Mouse (Mus musculus) megakaryocyte, embryonic 14.5 days (primary cell): ENCODE results near the gene Pde4d. TPM values are rescaled to one million over a fixed set of nuclear protein-coding genes. Genes with fewer than 3 reads are reported as not detected.

ENCODE experiments used
- H3K27me3 ChIP-seq: replicated peaks from 2 replicates; pipeline ENCODE3; 2012; ENCODE audit warnings: inconsistent platforms
- H3K36me3 ChIP-seq: replicated peaks from 2 replicates; pipeline ENCODE3; 2012; ENCODE audit warnings: low read length, inconsistent platforms, mixed read lengths
- H3K4me1 ChIP-seq: 2 replicates; pipeline ENCODE4 v1.6.1; 2012; ENCODE audit warnings: inconsistent platforms
- H3K4me3 ChIP-seq: replicated peaks from 2 replicates; pipeline ENCODE3; 2012; ENCODE audit warnings: moderate library complexity, mild to moderate bottlenecking, inconsistent platforms
- H3K9me3 ChIP-seq: 2 replicates; pipeline ENCODE4 v1.6.1; 2012; ENCODE audit warnings: inconsistent platforms
- FLI1 ChIP-seq: IDR thresholded peaks from 2 replicates; pipeline ENCODE4 v1.6.1; 2012; ENCODE audit warnings: low read length, inconsistent platforms, mixed read lengths
- GATA1 ChIP-seq: IDR thresholded peaks from 3 replicates; pipeline ENCODE4 v1.6.1; 2012; ENCODE audit warnings: mixed read lengths, low read length, inconsistent platforms, borderline replicate concordance
- polyA plus RNA-seq: library from polyadenylated mRNA; stranded (reverse); fragments of >175 nt; gene quantifications from 2 replicates; pipeline ENCODE4 v1.2.3, GENCODE M21; 2012; ENCODE audit warnings: low replicate concordance; ENCODE audit not compliant: insufficient read depth

Pde4d gene
- polyA plus RNA-seq, 1 experiment: 2.8 TPM

- Histone ChIP-seq H3K27me3 (peaks cover 4% of the 10 kb centered on the region), H3K36me3 (no peaks in the 10 kb centered on the region), H3K4me1 (no peaks in the 10 kb centered on the region), H3K4me3 (no peak overlapping the region), H3K9me3 (no peaks in the 10 kb centered on the region)
- no peak for TF ChIP-seq FLI1
- no peak for TF ChIP-seq GATA1
These were observed 375.8 kb downstream of the Pde4d start for GRCm38 (mm10) chr13:108825501-108825900.

- TF ChIP-seq GATA1: no peak
- TF ChIP-seq FLI1: no peak
- 0 out of 2 replicates have a peak, but pooled peaks cover 3% of the 10 kb centered on the region for H3K4me1 ChIP-seq
- H3K9me3 ChIP-seq: no peaks in the 10 kb centered on the region
- H3K36me3 ChIP-seq: no peaks in the 10 kb centered on the region
- H3K27me3 ChIP-seq: peaks cover 2% of the 10 kb centered on the region
- H3K4me3 ChIP-seq: no peak overlapping the region
These were observed 384.4 kb downstream of the Pde4d start for GRCm38 (mm10) chr13:108834197-108834596.

- Histone ChIP-seq H3K4me1 (0 out of 2 replicates have a peak, but pooled peaks cover 3% of the 10 kb centered on the region), H3K36me3 (no peaks in the 10 kb centered on the region), H3K9me3 (no peaks in the 10 kb centered on the region), H3K4me3 (no peak overlapping the region), H3K27me3 (peaks cover 2% of the 10 kb centered on the region)
- TF ChIP-seq GATA1 (no peak), FLI1 (no peak)
These were observed 386.6 kb downstream of the Pde4d start for GRCm38 (mm10) chr13:108836314-108836713.

GRCm38 (mm10) chr13:108839142-108839541 is 389.4 kb downstream of the Pde4d start:
- no peaks in the 10 kb centered on the region for H3K9me3 ChIP-seq
- peaks cover 1% of the 10 kb centered on the region for H3K27me3 ChIP-seq
- H3K4me3 ChIP-seq: no peak overlapping the region
- H3K4me1 ChIP-seq: 0 out of 2 replicates have a peak, but pooled peaks cover 2% of the 10 kb centered on the region
- no peaks in the 10 kb centered on the region for H3K36me3 ChIP-seq
- TF ChIP-seq GATA1: no peak
- TF ChIP-seq FLI1: no peak

- Histone ChIP-seq H3K9me3 (no peaks in the 10 kb centered on the region), H3K4me3 (peak overlapping the region; percentile 48), H3K36me3 (no peaks in the 10 kb centered on the region), H3K4me1 (peaks cover 85% of the 10 kb centered on the region), H3K27me3 (no peaks in the 10 kb centered on the region)
- TF ChIP-seq GATA1 (no peak), FLI1 (no peak)
These were observed 404.3 kb downstream of the Pde4d start for GRCm38 (mm10) chr13:108854090-108854489.

GRCm38 (mm10) chr13:108856776-108857435 is 407.2 kb downstream of the Pde4d start:
- no peak for TF ChIP-seq GATA1
- TF ChIP-seq FLI1: no peak
- no peaks in the 10 kb centered on the region for H3K9me3 ChIP-seq
- peaks cover 90% of the 10 kb centered on the region for H3K4me1 ChIP-seq
- peaks cover 5% of the 10 kb centered on the region for H3K36me3 ChIP-seq
- H3K27me3 ChIP-seq: no peaks in the 10 kb centered on the region
- H3K4me3 ChIP-seq: peak overlapping the region; percentile 91

- H3K4me1 ChIP-seq: peaks cover 81% of the 10 kb centered on the region
- no peak overlapping the region for H3K4me3 ChIP-seq
- no peaks in the 10 kb centered on the region for H3K27me3 ChIP-seq
- TF ChIP-seq FLI1: no peak
- TF ChIP-seq GATA1: no peak
- peaks cover 12% of the 10 kb centered on the region for H3K36me3 ChIP-seq
- H3K9me3 ChIP-seq: no peaks in the 10 kb centered on the region
These were observed 409.6 kb downstream of the Pde4d start for GRCm38 (mm10) chr13:108859336-108859735.

GRCm38 (mm10) chr13:108860737-108861136 is 411.0 kb downstream of the Pde4d start:
- peaks cover 67% of the 10 kb centered on the region for H3K4me1 ChIP-seq
- H3K4me3 ChIP-seq: no peak overlapping the region
- H3K9me3 ChIP-seq: no peaks in the 10 kb centered on the region
- no peak for TF ChIP-seq GATA1
- TF ChIP-seq FLI1: no peak
- H3K27me3 ChIP-seq: no peaks in the 10 kb centered on the region
- peaks cover 12% of the 10 kb centered on the region for H3K36me3 ChIP-seq

GRCm38 (mm10) chr13:108861707-108862106 is 412.0 kb downstream of the Pde4d start:
- H3K4me3 ChIP-seq: no peak overlapping the region
- TF ChIP-seq FLI1 (no peak), GATA1 (no peak)
- H3K4me1 ChIP-seq: peaks cover 58% of the 10 kb centered on the region
- H3K9me3 ChIP-seq: no peaks in the 10 kb centered on the region
- no peaks in the 10 kb centered on the region for H3K27me3 ChIP-seq
- peaks cover 12% of the 10 kb centered on the region for H3K36me3 ChIP-seq

- TF ChIP-seq GATA1: no peak
- no peak overlapping the region for H3K4me3 ChIP-seq
- H3K36me3 ChIP-seq: peaks cover 12% of the 10 kb centered on the region
- H3K27me3 ChIP-seq: no peaks in the 10 kb centered on the region
- peaks cover 53% of the 10 kb centered on the region for H3K4me1 ChIP-seq
- no peaks in the 10 kb centered on the region for H3K9me3 ChIP-seq
These were observed 412.4 kb downstream of the Pde4d start for GRCm38 (mm10) chr13:108862173-108862572.
